Mouse (Mus musculus) MEL (cell line): ENCODE results near the gene Exd2.

Experiments used
- CTCF ChIP-seq, 3 experiments: IDR thresholded peaks in 2 of 3; conservative IDR thresholded peaks in 1 of 3; 2 replicates each; pipeline ENCODE4 v1.5.1; 2011 to 2012; ENCODE audit warnings: low read length in 3 of 3, low read depth in 2 of 3, mild to moderate bottlenecking in 2 of 3, improper control_type of control experiment in 1 of 3, inconsistent platforms in 1 of 3, mixed read lengths in 1 of 3, moderate library complexity in 1 of 3; ENCODE audit not compliant: control insufficient read depth in 1 of 3, insufficient read depth in 1 of 3, poor library complexity in 1 of 3, severe bottlenecking in 1 of 3
- GATA1 ChIP-seq: IDR thresholded peaks from 2 replicates; pipeline ENCODE4 v1.6.1; 2011; ENCODE audit warnings: low read depth, low read length, improper control_type of control experiment
- MAX ChIP-seq: IDR thresholded peaks from 2 replicates; pipeline ENCODE4 v1.6.1; 2011; ENCODE audit warnings: low read length, improper control_type of control experiment
- POLR2A ChIP-seq, 2 experiments: IDR thresholded peaks; 2 replicates each; pipeline ENCODE4 v1.6.1; 2011 to 2012; ENCODE audit warnings: low read length in 2 of 2, mild to moderate bottlenecking in 2 of 2, control low read depth in 1 of 2, improper control_type of control experiment in 1 of 2, low read depth in 1 of 2, moderate library complexity in 1 of 2; ENCODE audit not compliant: control insufficient read depth in 1 of 2, insufficient read depth in 1 of 2, poor library complexity in 1 of 2
- SIN3A ChIP-seq: IDR thresholded peaks from 2 replicates; pipeline ENCODE4 v1.6.1; 2012; ENCODE audit warnings: low read length, improper control_type of control experiment, inconsistent platforms
- TCF12 ChIP-seq: IDR thresholded peaks from 2 replicates; pipeline ENCODE4 v1.6.1; 2014; ENCODE audit warnings: low read depth, mild to moderate bottlenecking, inconsistent platforms, low read length, improper control_type of control experiment, moderate library complexity
- ZKSCAN1 ChIP-seq: IDR thresholded peaks from 2 replicates; pipeline ENCODE4 v1.6.1; 2012; ENCODE audit warnings: low read depth, mild to moderate bottlenecking, inconsistent platforms, low read length, improper control_type of control experiment, moderate library complexity
- ZMIZ1 ChIP-seq: IDR thresholded peaks from 2 replicates; pipeline ENCODE4 v1.6.1; 2012; ENCODE audit warnings: low read depth, mild to moderate bottlenecking, inconsistent platforms, low read length, improper control_type of control experiment, moderate library complexity

GRCm38 (mm10) chr12:80437051-80437675 lies 25.7 kb upstream of the Exd2 start:
- TF ChIP-seq SIN3A (no peak), TCF12 (no peak), CTCF (IDR thresholded peaks at IDR 0.05 in 2 of 3, conservative IDR thresholded peaks at IDR 0.05 in 1 of 3; ENCODE audit: control insufficient read depth in 1 of 3, insufficient read depth in 1 of 3, low read depth in 2 of 3, low read length in 3 of 3, poor library complexity in 1 of 3, severe bottlenecking in 1 of 3) (no peak), GATA1 (no peak), MAX (no peak), ZKSCAN1 (no peak), ZMIZ1 (no peak), POLR2A (IDR thresholded peaks at IDR 0.05; ENCODE audit: control insufficient read depth in 1 of 2, insufficient read depth in 1 of 2, low read depth in 1 of 2, low read length in 2 of 2, poor library complexity in 1 of 2) (no peak)
